Mouse (Mus musculus) testis, adult 2 months (tissue): Measurements from ENCODE around the gene Cuedc1.

ENCODE experiments used
- CTCF ChIP-seq: fragments of 200-500 bp; IDR thresholded peaks from 2 replicates; pipeline ENCODE4 v1.5.1; 2012; ENCODE audit warnings: low read depth, mild to moderate bottlenecking, inconsistent platforms, low read length, moderate library complexity; ENCODE audit not compliant: control insufficient read depth, insufficient read depth, insufficient replicate concordance
- POLR2A ChIP-seq: fragments of 200-500 bp; IDR thresholded peaks from 2 replicates; pipeline ENCODE4 v1.6.1; 2012; ENCODE audit warnings: low read depth, mild to moderate bottlenecking, inconsistent platforms, low read length, moderate library complexity; ENCODE audit not compliant: control insufficient read depth

- TF ChIP-seq CTCF (no peak), POLR2A (no peak)
These were observed 50.9 kb downstream of the Cuedc1 start for GRCm38 (mm10) chr11:88148638-88149279.
